Mouse (Mus musculus): ENCODE measurements around the gene Hmgb2. TPM values are rescaled to one million over a fixed set of nuclear protein-coding genes. Genes with fewer than 3 reads are reported as not detected.
"Not testable (repeated sequence)": the region's sequence is repeated elsewhere in the genome, so short reads cannot be mapped to it uniquely, and the experiment has no call there.

Hmgb2 gene
- polyA plus RNA-seq, 1 experiment: 35.4 TPM

- Histone ChIP-seq H3K4me3 (ENCODE audit: insufficient read depth, low read length) (no peak overlapping the region), H3K27ac (ENCODE audit: insufficient read depth, low read length) (no peak overlapping the region)
- no peak for TF ChIP-seq POLR2A (IDR thresholded peaks at IDR 0.05; ENCODE audit: low read depth, low read length)
- TF ChIP-seq CTCF (IDR thresholded peaks at IDR 0.05; ENCODE audit: borderline replicate concordance, insufficient read depth, low read length): no peak
Measured at GRCm38 (mm10) chr8:57507556-57508063, 4.1 kb upstream of the Hmgb2 start.

GRCm38 (mm10) chr8:57508657-57509056 lies 3.0 kb upstream of the Hmgb2 start:
- H3K4me3 ChIP-seq (ENCODE audit: insufficient read depth, low read length): no peak overlapping the region
- no peak for TF ChIP-seq POLR2A (IDR thresholded peaks at IDR 0.05; ENCODE audit: low read depth, low read length)
- no peak for TF ChIP-seq CTCF (IDR thresholded peaks at IDR 0.05; ENCODE audit: borderline replicate concordance, insufficient read depth, low read length)
- no peak overlapping the region for H3K27ac ChIP-seq (ENCODE audit: insufficient read depth, low read length)
- H3K4me1 ChIP-seq (ENCODE audit: control insufficient read depth, insufficient read depth, low read length): no peaks in the 10 kb centered on the region

More at GRCm38 (mm10) chr8:57507556-57508063, 4.1 kb upstream of the Hmgb2 start:
- H3K4me1 ChIP-seq (ENCODE audit: control insufficient read depth, insufficient read depth, low read length): no peaks in the 10 kb centered on the region

- Histone ChIP-seq H3K4me3 (ENCODE audit: insufficient read depth, low read length) (peak overlapping the region; percentile 75), H3K27ac (ENCODE audit: insufficient read depth, low read length) (peak overlapping the region; percentile 7; the same call in 1 of the 2 replicates), H3K4me1 (ENCODE audit: control insufficient read depth, insufficient read depth, low read length) (no peaks in the 10 kb centered on the region)
- TF ChIP-seq CTCF (IDR thresholded peaks at IDR 0.05; ENCODE audit: borderline replicate concordance, insufficient read depth, low read length) (no peak), POLR2A (IDR thresholded peaks at IDR 0.05; ENCODE audit: low read depth, low read length) (0 out of 2 replicates have a peak, but pooled peaks have one; percentile 1)
Measured at GRCm38 (mm10) chr8:57510791-57511315, 854 bp upstream of the Hmgb2 start.

GRCm38 (mm10) chr8:57512141-57513056 lies 692 bp downstream of the Hmgb2 start:
- TF ChIP-seq POLR2A (IDR thresholded peaks at IDR 0.05; ENCODE audit: low read depth, low read length) (no peak), CTCF (IDR thresholded peaks at IDR 0.05; ENCODE audit: borderline replicate concordance, insufficient read depth, low read length) (no peak)
- peak overlapping the region; percentile 93 for H3K27ac ChIP-seq (ENCODE audit: insufficient read depth, low read length)
- peak overlapping the region; percentile 85 for H3K4me3 ChIP-seq (ENCODE audit: insufficient read depth, low read length)
- H3K4me1 ChIP-seq (ENCODE audit: control insufficient read depth, insufficient read depth, low read length): no peaks in the 10 kb centered on the region

- peak overlapping the region; percentile 83 for H3K4me3 ChIP-seq (ENCODE audit: insufficient read depth, low read length)
- H3K27ac ChIP-seq (ENCODE audit: insufficient read depth, low read length); H3K4me1 ChIP-seq (ENCODE audit: control insufficient read depth, insufficient read depth, low read length): not testable (repeated sequence)
Measured at GRCm38 (mm10) chr8:57513178-57513661, 1.5 kb downstream of the Hmgb2 start.

GRCm38 (mm10) chr8:57516685-57517084 lies 5.0 kb downstream of the Hmgb2 start:
- H3K27ac ChIP-seq (ENCODE audit: insufficient read depth, low read length); H3K4me3 ChIP-seq (ENCODE audit: insufficient read depth, low read length); H3K4me1 ChIP-seq (ENCODE audit: control insufficient read depth, insufficient read depth, low read length): not testable (repeated sequence)

- TF ChIP-seq CTCF (IDR thresholded peaks at IDR 0.05; ENCODE audit: borderline replicate concordance, insufficient read depth, low read length) (no peak), POLR2A (IDR thresholded peaks at IDR 0.05; ENCODE audit: low read depth, low read length) (no peak)
- Histone ChIP-seq H3K4me1 (ENCODE audit: control insufficient read depth, insufficient read depth, low read length) (no peaks in the 10 kb centered on the region), H3K27ac (ENCODE audit: insufficient read depth, low read length) (no peak overlapping the region), H3K4me3 (ENCODE audit: insufficient read depth, low read length) (no peak overlapping the region)
Measured at GRCm38 (mm10) chr8:57517723-57518122, 6.0 kb downstream of the Hmgb2 start.

GRCm38 (mm10) chr8:57520186-57520786 lies 8.6 kb downstream of the Hmgb2 start:
- no peak for TF ChIP-seq CTCF (IDR thresholded peaks at IDR 0.05; ENCODE audit: borderline replicate concordance, insufficient read depth, low read length)
- TF ChIP-seq POLR2A (IDR thresholded peaks at IDR 0.05; ENCODE audit: low read depth, low read length): no peak
- H3K4me3 ChIP-seq (ENCODE audit: insufficient read depth, low read length): no peak overlapping the region
- no peak overlapping the region for H3K27ac ChIP-seq (ENCODE audit: insufficient read depth, low read length)
- H3K4me1 ChIP-seq (ENCODE audit: control insufficient read depth, insufficient read depth, low read length): no peaks in the 10 kb centered on the region

GRCm38 (mm10) chr8:57528036-57528435 lies 16.3 kb downstream of the Hmgb2 start:
- TF ChIP-seq CTCF (IDR thresholded peaks at IDR 0.05; ENCODE audit: borderline replicate concordance, insufficient read depth, low read length): no peak
- no peak for TF ChIP-seq POLR2A (IDR thresholded peaks at IDR 0.05; ENCODE audit: low read depth, low read length)
- no peak overlapping the region for H3K27ac ChIP-seq (ENCODE audit: insufficient read depth, low read length)
- no peaks in the 10 kb centered on the region for H3K4me1 ChIP-seq (ENCODE audit: control insufficient read depth, insufficient read depth, low read length)
- no peak overlapping the region for H3K4me3 ChIP-seq (ENCODE audit: insufficient read depth, low read length)

GRCm38 (mm10) chr8:57530238-57530637 lies 18.5 kb downstream of the Hmgb2 start:
- TF ChIP-seq CTCF (IDR thresholded peaks at IDR 0.05; ENCODE audit: borderline replicate concordance, insufficient read depth, low read length) (no peak), POLR2A (IDR thresholded peaks at IDR 0.05; ENCODE audit: low read depth, low read length) (no peak)
- no peak overlapping the region for H3K4me3 ChIP-seq (ENCODE audit: insufficient read depth, low read length)
- no peaks in the 10 kb centered on the region for H3K4me1 ChIP-seq (ENCODE audit: control insufficient read depth, insufficient read depth, low read length)
- H3K27ac ChIP-seq (ENCODE audit: insufficient read depth, low read length): no peak overlapping the region
